Mouse (Mus musculus) lung, embryonic 14.5 days (tissue): ENCODE measurements at regions not wholly inside any gene's neighbourhood (a gene's known extent, or its start where the extent isn't known, plus 50 kb on each side); places are given as distances from the start of the nearest gene placed in this dataset.

Experiments used
- ATAC-seq: fragments of 200-750 bp; cut with Nextera tagmentation; 2 replicates; pipeline ENCODE4 v1.8.0; 2017; ENCODE audit warnings: mild to moderate bottlenecking, moderate TSS enrichment, moderate library complexity; ENCODE audit not compliant: insufficient read depth
- DNase-seq: peaks from one replicate; pipeline ENCODE4 v3.0.0-alpha.2; 2015
- H3K27ac ChIP-seq: fragments of 300-500 bp; sonication (generic); 2 replicates; pipeline ENCODE4 v1.5.1; 2014; ENCODE audit warnings: low read depth, mild to moderate bottlenecking, moderate library complexity
- H3K27me3 ChIP-seq: fragments of 300-500 bp; sonication (generic); 2 replicates; pipeline ENCODE4 v1.6.1; 2014; ENCODE audit warnings: low read length, control low read depth; ENCODE audit not compliant: insufficient read depth
- H3K36me3 ChIP-seq: fragments of 300-500 bp; sonication (generic); 2 replicates; pipeline ENCODE4 v1.6.1; 2014; ENCODE audit warnings: control low read depth; ENCODE audit not compliant: insufficient read depth
- H3K4me1 ChIP-seq: fragments of 300-500 bp; sonication (generic); 2 replicates; pipeline ENCODE4 v1.6.1; 2014; ENCODE audit warnings: antibody characterized with exemption, control low read depth; ENCODE audit not compliant: insufficient read depth
- H3K4me2 ChIP-seq: fragments of 300-500 bp; sonication (generic); 2 replicates; pipeline ENCODE4 v1.6.1; 2014; ENCODE audit warnings: mild to moderate bottlenecking
- H3K4me3 ChIP-seq: fragments of 300-500 bp; sonication (generic); 2 replicates; pipeline ENCODE4 v1.5.1; 2014; ENCODE audit warnings: low read depth, low read length
- H3K9ac ChIP-seq: fragments of 300-500 bp; sonication (generic); 2 replicates; pipeline ENCODE4 v1.6.1; 2014
- H3K9me3 ChIP-seq: fragments of 300-500 bp; sonication (generic); 2 replicates; pipeline ENCODE4 v1.6.1; 2016; ENCODE audit warnings: low read depth, low read length, control low read depth
- CTCF ChIP-seq: IDR thresholded peaks from 2 replicates; pipeline ENCODE4 v1.5.1; 2016; ENCODE audit warnings: antibody characterized with exemption, low read depth
- WGBS: fragments of 180-500 bp; shearing (Covaris S2); extraction: QIAGEN DNeasy Blood & Tissue Kit; methylation state at CpG from one replicate; pipeline ENCODE4 v1.1.7; 2014; 5-methylcytosine and 5-hydroxymethylcytosine counted together

GRCm38 (mm10) chr10:25702146-25702545, 166.1 kb upstream of the Smlr1 start:
- WGBS: 89% methylated on average over 3 of the region's 3 CpGs

GRCm38 (mm10) chr10:25695798-25696197, 159.7 kb upstream of the Smlr1 start:
- ATAC-seq (no peak), DNase-seq (no peak)
- 75% methylated on average over 8 of the region's 8 CpGs for WGBS
- H3K27me3 ChIP-seq: no peaks in the 10 kb centered on the region
- H3K4me1 ChIP-seq: no peaks in the 10 kb centered on the region
- H3K36me3 ChIP-seq: no peaks in the 10 kb centered on the region
- H3K4me2 ChIP-seq: no peak overlapping the region
- H3K27ac ChIP-seq: no peak overlapping the region
- no peak overlapping the region for H3K4me3 ChIP-seq
- TF ChIP-seq CTCF: no peak
- H3K9me3 ChIP-seq: no peaks in the 10 kb centered on the region
- H3K9ac ChIP-seq: no peak overlapping the region

More at GRCm38 (mm10) chr10:25702146-25702545, 166.1 kb upstream of the Smlr1 start:
- H3K27ac ChIP-seq: no peak overlapping the region
- no peak for ATAC-seq
- TF ChIP-seq CTCF: no peak
- no peaks in the 10 kb centered on the region for H3K27me3 ChIP-seq
- H3K4me1 ChIP-seq: no peaks in the 10 kb centered on the region
- H3K9me3 ChIP-seq: no peaks in the 10 kb centered on the region
- H3K36me3 ChIP-seq: no peaks in the 10 kb centered on the region
- H3K4me2 ChIP-seq: no peak overlapping the region
- no peak overlapping the region for H3K9ac ChIP-seq
- no peak overlapping the region for H3K4me3 ChIP-seq
- no peak for DNase-seq

- Histone ChIP-seq H3K27ac (no peak overlapping the region), H3K4me3 (no peak overlapping the region), H3K9me3 (no peaks in the 10 kb centered on the region), H3K27me3 (no peaks in the 10 kb centered on the region), H3K4me1 (no peaks in the 10 kb centered on the region), H3K4me2 (no peak overlapping the region), H3K36me3 (no peaks in the 10 kb centered on the region), H3K9ac (no peak overlapping the region)
- peak; percentile 75 for TF ChIP-seq CTCF
- WGBS: 9% methylated on average over 6 of the region's 6 CpGs
- ATAC-seq (no peak), DNase-seq (peak; percentile 88)
Measured at GRCm38 (mm10) chr10:25681243-25681642, 145.2 kb upstream of the Smlr1 start.

- Histone ChIP-seq H3K9ac (no peak overlapping the region), H3K4me2 (no peak overlapping the region), H3K27me3 (no peaks in the 10 kb centered on the region), H3K4me3 (no peak overlapping the region), H3K27ac (no peak overlapping the region), H3K9me3 (no peaks in the 10 kb centered on the region), H3K4me1 (0 out of 2 replicates have a peak, but pooled peaks cover 4% of the 10 kb centered on the region), H3K36me3 (no peaks in the 10 kb centered on the region)
- DNase-seq (no peak), ATAC-seq (no peak)
- 31% methylated on average over 1 of the region's 1 CpGs for WGBS
- TF ChIP-seq CTCF: no peak
Measured at GRCm38 (mm10) chr10:25677889-25678288, 141.8 kb upstream of the Smlr1 start.

- H3K27ac ChIP-seq: no peak overlapping the region
- H3K27me3 ChIP-seq: no peaks in the 10 kb centered on the region
- ATAC-seq: peak; percentile 87; the same call in 1 of the 2 replicates
- 21% methylated on average over 10 of the region's 10 CpGs for WGBS
- 0 out of 2 replicates have a peak, but pooled peaks cover 4% of the 10 kb centered on the region for H3K4me1 ChIP-seq
- peak overlapping the region; percentile 11; the same call in 1 of the 2 replicates for H3K4me2 ChIP-seq
- peak; percentile 72 for DNase-seq
- no peak for TF ChIP-seq CTCF
- no peak overlapping the region for H3K9ac ChIP-seq
- no peak overlapping the region for H3K4me3 ChIP-seq
- H3K9me3 ChIP-seq: no peaks in the 10 kb centered on the region
- H3K36me3 ChIP-seq: no peaks in the 10 kb centered on the region
Measured at GRCm38 (mm10) chr10:25675368-25675767, 139.3 kb upstream of the Smlr1 start.

- 92% methylated on average over 1 of the region's 1 CpGs for whole genome bisulfite sequencing
- ATAC-seq (no peak), DNase-seq (no peak)
- no peaks in the 10 kb centered on the region for H3K27me3 ChIP-seq
- H3K36me3 ChIP-seq: no peaks in the 10 kb centered on the region
- TF ChIP-seq CTCF: no peak
- H3K4me3 ChIP-seq: no peak overlapping the region
- H3K9me3 ChIP-seq: no peaks in the 10 kb centered on the region
- 0 out of 2 replicates have a peak, but pooled peaks cover 2% of the 10 kb centered on the region for H3K4me1 ChIP-seq
- H3K27ac ChIP-seq: no peak overlapping the region
- H3K4me2 ChIP-seq: no peak overlapping the region
- H3K9ac ChIP-seq: no peak overlapping the region
Measured at GRCm38 (mm10) chr10:25670061-25670460, 134.0 kb upstream of the Smlr1 start.

GRCm38 (mm10) chr10:25652742-25653563, 116.9 kb upstream of the Smlr1 start:
- Histone ChIP-seq H3K36me3 (no peaks in the 10 kb centered on the region), H3K4me2 (no peak overlapping the region), H3K4me3 (no peak overlapping the region), H3K9ac (no peak overlapping the region), H3K9me3 (no peaks in the 10 kb centered on the region), H3K4me1 (no peaks in the 10 kb centered on the region), H3K27me3 (no peaks in the 10 kb centered on the region), H3K27ac (no peak overlapping the region)
- 44% methylated on average over 16 of the region's 16 CpGs for WGBS
- DNase-seq (peak; percentile 69), ATAC-seq (peak; percentile 75; the same call in 1 of the 2 replicates)
- no peak for TF ChIP-seq CTCF
